Mouse (Mus musculus): ENCODE measurements around the gene Gucd1. TPM values are rescaled to one million over a fixed set of nuclear protein-coding genes. Genes with fewer than 3 reads are reported as not detected.

Gene Gucd1
- total and polyA plus RNA-seq, 2 experiments from 2014 or later = 16.0 to 44.9 TPM

DNA sequence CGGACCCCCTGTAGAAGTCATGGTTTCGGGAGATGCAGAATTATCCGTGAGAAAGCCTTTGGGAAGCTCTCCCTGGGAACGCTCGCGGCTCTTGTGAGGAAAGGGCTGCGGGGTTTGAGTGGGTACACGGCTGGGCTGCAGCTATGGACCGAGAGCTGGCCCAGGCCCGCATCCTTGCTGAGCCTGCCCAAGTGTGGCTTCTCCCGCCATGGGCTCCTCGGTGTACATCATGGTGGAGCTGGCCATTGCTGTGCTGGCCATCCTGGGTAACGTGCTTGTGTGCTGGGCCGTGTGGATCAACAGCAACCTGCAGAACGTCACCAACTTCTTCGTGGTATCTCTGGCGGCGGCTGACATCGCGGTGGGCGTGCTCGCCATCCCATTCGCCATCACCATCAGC is 192.0 kb downstream of the Gucd1 start:
- 95% methylated on average over 23 of the region's 23 CpGs for WGBS
- no peaks in the 10 kb centered on the region for H3K36me3 ChIP-seq (ENCODE audit: insufficient read depth)
- TF ChIP-seq CTCF (IDR thresholded peaks at IDR 0.05; ENCODE audit: low read depth) = no peak
- H3K4me1 ChIP-seq (ENCODE audit: insufficient read depth) = peaks cover 3% of the 10 kb centered on the region; the same call in 1 of the 2 replicates
- no peak overlapping the region for H3K9ac ChIP-seq
- no peak overlapping the region for H3K4me2 ChIP-seq (ENCODE audit: low read depth)
- no peak overlapping the region for H3K27ac ChIP-seq (ENCODE audit: low read depth, low read length)
- no peaks in the 10 kb centered on the region for H3K9me3 ChIP-seq (ENCODE audit: low read length)
- no peaks in the 10 kb centered on the region for H3K27me3 ChIP-seq (ENCODE audit: insufficient read depth, low read length)
- DNase-seq (no peak), ATAC-seq (no peak)
- H3K4me3 ChIP-seq (ENCODE audit: low read depth, low read length) = no peak overlapping the region

DNA sequence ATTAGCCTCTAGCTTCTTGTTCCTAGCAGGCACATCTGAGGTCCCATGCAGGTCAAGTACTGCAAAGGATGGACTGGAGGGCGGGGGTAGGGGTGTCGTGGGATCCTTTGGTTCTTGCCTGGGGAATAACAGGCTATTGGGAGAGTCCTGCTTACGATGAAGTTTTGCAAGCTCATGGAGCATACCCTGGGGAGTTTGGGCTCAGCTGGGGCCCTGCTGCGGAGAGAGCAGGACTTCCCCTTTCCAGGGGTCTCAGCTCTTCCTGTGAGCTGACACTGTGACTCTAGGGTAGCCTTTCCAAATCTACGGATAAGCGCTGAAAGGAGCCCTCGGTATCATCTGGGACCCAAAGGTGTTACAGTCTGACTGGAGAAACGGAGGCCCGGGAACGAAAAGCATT is 193.4 kb downstream of the Gucd1 start:
- WGBS = 77% methylated on average over 10 of the region's 10 CpGs
- Histone ChIP-seq H3K27ac (ENCODE audit: low read depth, low read length) (no peak overlapping the region), H3K4me3 (ENCODE audit: low read depth, low read length) (no peak overlapping the region), H3K9ac (no peak overlapping the region), H3K4me1 (ENCODE audit: insufficient read depth) (peaks cover 3% of the 10 kb centered on the region; the same call in 1 of the 2 replicates), H3K36me3 (ENCODE audit: insufficient read depth) (no peaks in the 10 kb centered on the region), H3K9me3 (ENCODE audit: low read length) (no peaks in the 10 kb centered on the region), H3K27me3 (ENCODE audit: insufficient read depth, low read length) (no peaks in the 10 kb centered on the region), H3K4me2 (ENCODE audit: low read depth) (no peak overlapping the region)
- TF ChIP-seq CTCF (IDR thresholded peaks at IDR 0.05; ENCODE audit: low read depth) = no peak
- no peak for ATAC-seq
- DNase-seq = no peak

GRCm38 (mm10) chr10:75323986-75324385 is 193.8 kb downstream of the Gucd1 start:
- Histone ChIP-seq H3K36me3 (ENCODE audit: insufficient read depth) (no peaks in the 10 kb centered on the region), H3K27ac (ENCODE audit: low read depth, low read length) (no peak overlapping the region), H3K4me2 (ENCODE audit: low read depth) (no peak overlapping the region), H3K9ac (no peak overlapping the region), H3K9me3 (ENCODE audit: low read length) (no peaks in the 10 kb centered on the region), H3K27me3 (ENCODE audit: insufficient read depth, low read length) (no peaks in the 10 kb centered on the region), H3K4me1 (ENCODE audit: insufficient read depth) (peaks cover 3% of the 10 kb centered on the region; the same call in 1 of the 2 replicates), H3K4me3 (ENCODE audit: low read depth, low read length) (no peak overlapping the region)
- ATAC-seq = no peak
- TF ChIP-seq CTCF (IDR thresholded peaks at IDR 0.05; ENCODE audit: low read depth) = no peak
- no peak for DNase-seq
- WGBS = 84% methylated on average over 8 of the region's 8 CpGs

DNA sequence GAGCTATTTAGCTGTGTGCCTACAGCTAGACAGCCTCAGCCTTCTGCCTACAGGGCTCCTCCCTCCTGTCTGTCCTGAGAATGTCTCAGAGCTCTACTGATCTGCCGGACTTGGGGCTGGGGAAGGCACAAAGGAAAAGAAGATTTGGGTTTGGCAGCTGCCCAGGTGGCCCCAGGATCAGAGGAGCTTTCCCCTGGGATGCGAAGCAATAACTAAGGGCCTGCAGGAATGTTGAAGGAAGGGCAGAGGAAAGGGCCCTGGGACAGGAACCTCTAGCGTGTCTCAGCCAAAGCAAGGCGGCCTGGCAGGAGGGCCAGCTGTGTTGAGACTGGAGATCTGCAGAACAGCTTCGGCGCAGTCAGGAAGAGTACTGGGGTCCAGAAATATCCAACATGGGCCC is 194.8 kb downstream of the Gucd1 start:
- WGBS = 57% methylated on average over 6 of the region's 6 CpGs
- Histone ChIP-seq H3K4me3 (ENCODE audit: low read depth, low read length) (no peak overlapping the region), H3K27ac (ENCODE audit: low read depth, low read length) (no peak overlapping the region), H3K27me3 (ENCODE audit: insufficient read depth, low read length) (peaks cover 8% of the 10 kb centered on the region; the same call in 1 of the 2 replicates), H3K9ac (no peak overlapping the region), H3K9me3 (ENCODE audit: low read length) (no peaks in the 10 kb centered on the region), H3K4me2 (ENCODE audit: low read depth) (no peak overlapping the region), H3K4me1 (ENCODE audit: insufficient read depth) (peaks cover 3% of the 10 kb centered on the region; the same call in 1 of the 2 replicates), H3K36me3 (ENCODE audit: insufficient read depth) (no peaks in the 10 kb centered on the region)
- no peak for TF ChIP-seq CTCF (IDR thresholded peaks at IDR 0.05; ENCODE audit: low read depth)
- no peak for DNase-seq
- ATAC-seq = no peak

DNA sequence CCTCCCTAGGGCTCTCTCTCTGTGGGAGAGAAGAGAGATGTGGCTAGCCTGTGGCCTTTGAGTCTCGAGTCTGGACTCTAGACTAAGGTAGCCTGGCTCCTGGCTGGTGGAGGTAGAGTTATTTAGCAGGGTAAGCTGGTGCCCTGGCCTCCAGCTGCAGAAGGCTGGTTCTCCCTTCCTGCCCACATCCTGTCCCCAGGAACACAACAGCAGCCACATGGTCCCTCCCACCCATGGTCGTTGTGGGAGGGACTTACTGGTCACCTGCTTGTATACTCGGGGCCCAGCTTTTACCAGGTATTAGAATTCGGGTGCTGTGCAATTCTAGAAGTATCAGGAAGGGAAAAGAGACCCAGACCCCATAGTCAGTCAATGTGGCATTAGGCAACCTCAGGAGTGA is 197.5 kb downstream of the Gucd1 start:
- H3K36me3 ChIP-seq (ENCODE audit: insufficient read depth) = no peaks in the 10 kb centered on the region
- no peak overlapping the region for H3K27ac ChIP-seq (ENCODE audit: low read depth, low read length)
- no peaks in the 10 kb centered on the region for H3K4me1 ChIP-seq (ENCODE audit: insufficient read depth)
- peaks cover 16% of the 10 kb centered on the region; the same call in 1 of the 2 replicates for H3K27me3 ChIP-seq (ENCODE audit: insufficient read depth, low read length)
- 70% methylated on average over 4 of the region's 4 CpGs for WGBS
- no peak overlapping the region for H3K4me3 ChIP-seq (ENCODE audit: low read depth, low read length)
- ATAC-seq (no peak), DNase-seq (no peak)
- peak overlapping the region; percentile 21 for H3K4me2 ChIP-seq (ENCODE audit: low read depth)
- no peak for TF ChIP-seq CTCF (IDR thresholded peaks at IDR 0.05; ENCODE audit: low read depth)
- H3K9me3 ChIP-seq (ENCODE audit: low read length) = no peaks in the 10 kb centered on the region
- H3K9ac ChIP-seq = no peak overlapping the region

- 85% methylated on average over 6 of the region's 6 CpGs for WGBS
- peaks cover 16% of the 10 kb centered on the region; the same call in 1 of the 2 replicates for H3K27me3 ChIP-seq (ENCODE audit: insufficient read depth, low read length)
- no peak for TF ChIP-seq CTCF (IDR thresholded peaks at IDR 0.05; ENCODE audit: low read depth)
- peak overlapping the region; percentile 40 for H3K4me3 ChIP-seq (ENCODE audit: low read depth, low read length)
- peak overlapping the region; percentile 49 for H3K4me2 ChIP-seq (ENCODE audit: low read depth)
- no peak for DNase-seq
- no peaks in the 10 kb centered on the region for H3K9me3 ChIP-seq (ENCODE audit: low read length)
- no peaks in the 10 kb centered on the region for H3K4me1 ChIP-seq (ENCODE audit: insufficient read depth)
- no peak for ATAC-seq
- H3K36me3 ChIP-seq (ENCODE audit: insufficient read depth) = 0 out of 2 replicates have a peak, but pooled peaks cover 2% of the 10 kb centered on the region
- no peak overlapping the region for H3K9ac ChIP-seq
- no peak overlapping the region for H3K27ac ChIP-seq (ENCODE audit: low read depth, low read length)
These were observed 199.6 kb downstream of the Gucd1 start for GRCm38 (mm10) chr10:75318206-75318605.

DNA sequence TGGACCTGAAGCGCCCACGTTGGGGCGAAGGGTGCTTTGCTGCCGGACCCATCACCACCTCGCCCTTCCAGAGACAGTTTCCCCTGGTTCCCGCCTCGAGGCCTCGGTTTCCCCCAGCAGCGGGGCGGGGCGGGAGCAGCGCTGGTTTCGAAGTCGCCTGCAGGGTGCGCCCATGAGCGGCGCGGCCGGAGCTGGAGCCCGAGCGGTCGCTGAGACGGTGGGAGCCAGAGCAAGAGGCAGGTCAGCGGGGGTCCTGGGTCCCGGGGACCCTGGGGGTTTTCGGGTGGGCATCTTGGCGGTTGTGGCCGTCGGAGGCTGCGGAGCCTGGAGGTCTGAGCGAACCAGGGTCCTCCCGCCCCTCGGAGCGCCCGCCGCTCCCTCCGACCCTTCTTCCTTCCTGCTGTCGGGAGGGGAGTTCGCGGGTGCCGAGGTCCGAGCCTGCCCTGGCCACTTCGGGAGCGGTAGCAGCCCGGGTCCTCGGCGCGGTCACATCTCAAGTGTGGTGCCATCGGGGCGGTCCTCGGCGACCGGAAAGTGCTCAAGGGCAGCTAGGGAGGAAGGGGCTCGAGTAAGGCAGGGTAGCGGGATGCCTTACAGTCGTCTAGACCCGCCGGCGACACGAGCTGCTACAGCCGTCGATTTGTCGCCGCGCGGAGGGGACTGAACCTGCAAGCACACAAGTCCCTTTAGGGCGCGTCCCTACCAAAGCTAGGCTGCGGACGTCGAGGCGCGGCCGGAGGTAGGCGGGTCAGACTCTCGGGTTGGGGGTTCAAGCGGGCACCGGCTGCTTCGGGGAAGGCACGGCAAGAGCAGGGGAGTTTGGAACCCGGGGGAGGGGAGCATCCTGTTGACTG is 200.6 kb downstream of the Gucd1 start:
- peak overlapping the region; percentile 44 for H3K9ac ChIP-seq
- DNase-seq (peak; percentile 60), ATAC-seq (peak; percentile 77)
- peak; percentile 73 for TF ChIP-seq CTCF (IDR thresholded peaks at IDR 0.05; ENCODE audit: low read depth)
- H3K4me3 ChIP-seq (ENCODE audit: low read depth, low read length) = peak overlapping the region; percentile 40
- H3K27me3 ChIP-seq (ENCODE audit: insufficient read depth, low read length) = peaks cover 16% of the 10 kb centered on the region; the same call in 1 of the 2 replicates
- H3K36me3 ChIP-seq (ENCODE audit: insufficient read depth) = peaks cover 13% of the 10 kb centered on the region; the same call in 1 of the 2 replicates
- H3K4me1 ChIP-seq (ENCODE audit: insufficient read depth) = no peaks in the 10 kb centered on the region
- H3K27ac ChIP-seq (ENCODE audit: low read depth, low read length) = no peak overlapping the region; the same call in 1 of the 2 replicates
- H3K9me3 ChIP-seq (ENCODE audit: low read length) = no peaks in the 10 kb centered on the region
- 3% methylated on average over 80 of the region's 81 CpGs for WGBS
- H3K4me2 ChIP-seq (ENCODE audit: low read depth) = peak overlapping the region; percentile 49
